Mouse (Mus musculus) neutrophil, adult 83 days (primary cell): Measurements from ENCODE around the gene C77080. TPM values are rescaled to one million over a fixed set of nuclear protein-coding genes. Genes with fewer than 3 reads are reported as not detected.

Experiments used
- total RNA-seq, 2 experiments: library from RNA; stranded (reverse); gene quantifications; one replicate each; pipeline ENCODE4 v1.2.4; 2023

C77080 gene
- total RNA-seq, result not detected

DNA sequence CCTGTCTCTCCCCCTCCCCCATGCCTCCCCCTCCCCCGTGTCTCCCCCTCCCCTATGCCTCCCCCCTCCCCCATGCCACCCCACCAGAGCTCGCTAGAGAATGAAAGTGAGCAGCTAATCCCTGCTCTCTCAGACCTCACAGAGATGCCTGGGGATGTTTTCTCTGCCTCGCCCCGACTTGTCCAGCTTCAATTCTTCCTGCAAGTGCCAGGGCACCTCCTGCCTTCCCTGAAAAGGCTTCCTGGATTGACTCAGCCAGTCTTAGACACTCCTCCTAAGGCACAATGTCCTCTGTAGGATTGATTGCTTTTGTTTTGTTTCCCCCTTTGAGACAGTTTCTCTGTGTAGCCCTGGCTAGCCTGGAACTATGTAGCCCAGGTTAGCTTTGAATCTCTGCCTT is at the start of gene C77080:
Gene C77080 (minus strand): TSS at position 209 of the 400 bp plus-strand sequence.

GRCm38 (mm10) chr4:129287472-129287981 is 26.3 kb upstream of the C77080 start, which contains the start of gene Sync:
TSS of gene Sync (plus strand) at chr4:129287617.

GRCm38 (mm10) chr4:129189542-129190519 is 71.4 kb downstream of the C77080 start, which contains the start of the genes S100pbp and Yars:
TSS of gene S100pbp (minus strand) at chr4:129189727.
TSS of gene Yars (plus strand) at chr4:129189760.

Other genes starting within 250 kb of the C77080 start
- 10 to 100 TPM; 73.0 to 80.9 TPM for gene Rnf19b, start 203.1 kb downstream of the C77080 start, total RNA-seq
- not detected for gene Tmem54, start 155.9 kb downstream of the C77080 start, total RNA-seq
- not detected for gene Hpca, start 139.4 kb downstream of the C77080 start, total RNA-seq
- not detected for gene Fndc5, start 124.4 kb downstream of the C77080 start, total RNA-seq
- 10 to 100 TPM; 11.5 to 12.5 TPM for gene S100pbp, start 71.7 kb downstream of the C77080 start, total RNA-seq
- gene Yars, start 71.6 kb downstream of the C77080 start, total RNA-seq, result 10 to 100 TPM; 16.4 to 25.4 TPM
- not detected for gene Sync, start 26.2 kb upstream of the C77080 start, total RNA-seq
- gene Rbbp4, start 74.0 kb upstream of the C77080 start, total RNA-seq, result 100 to 1,000 TPM; 121 to 132 TPM
- gene Zbtb8os, start 74.3 kb upstream of the C77080 start, total RNA-seq, result 10 to 100 TPM; 24.2 to 25.8 TPM
- gene Zbtb8a, start 116.7 kb upstream of the C77080 start, total RNA-seq, result 1 to 10 TPM; 1.4 to 1.7 TPM
- not detected for gene Zbtb8b, start 179.4 kb upstream of the C77080 start, total RNA-seq
- gene Bsdc1, start 200.2 kb upstream of the C77080 start, total RNA-seq, result 10 to 100 TPM; 73.9 to 76.4 TPM
- not detected for gene Tssk3, start 229.6 kb upstream of the C77080 start, total RNA-seq
- gene Fam229a, start 229.8 kb upstream of the C77080 start, total RNA-seq, result not detected